Mouse (Mus musculus) limb, embryonic 13.5 days (tissue): ENCODE measurements around the gene Usp25. TPM values are rescaled to one million over a fixed set of nuclear protein-coding genes. Genes with fewer than 3 reads are reported as not detected.

Experiments used
- ATAC-seq: fragments of 200-750 bp; cut with Nextera tagmentation; 2 replicates; pipeline ENCODE4 v1.8.0; 2017; ENCODE audit warnings: low read depth, moderate number of reproducible peaks, moderate TSS enrichment; ENCODE audit not compliant: low FRiP score
- H3K27ac ChIP-seq: fragments of 300-500 bp; sonication (generic); 2 replicates; pipeline ENCODE4 v1.5.1; 2015; ENCODE audit warnings: inconsistent platforms, mild to moderate bottlenecking, moderate library complexity
- H3K27me3 ChIP-seq: fragments of 300-500 bp; sonication (generic); 2 replicates; pipeline ENCODE4 v1.6.1; 2015; ENCODE audit warnings: mild to moderate bottlenecking, inconsistent platforms
- H3K36me3 ChIP-seq: fragments of 300-500 bp; sonication (generic); 2 replicates; pipeline ENCODE4 v1.6.1; 2015; ENCODE audit warnings: inconsistent platforms, mild to moderate bottlenecking, moderate library complexity
- H3K4me1 ChIP-seq: fragments of 300-500 bp; sonication (generic); 2 replicates; pipeline ENCODE4 v1.6.1; 2015; ENCODE audit warnings: inconsistent platforms
- H3K4me2 ChIP-seq: fragments of 300-500 bp; sonication (generic); replicated peaks from 2 replicates; pipeline ENCODE4 v1.6.1; 2015; ENCODE audit warnings: inconsistent platforms, mild to moderate bottlenecking, moderate library complexity
- H3K4me3 ChIP-seq: fragments of 300-500 bp; sonication (generic); 2 replicates; pipeline ENCODE4 v1.5.1; 2015; ENCODE audit warnings: moderate library complexity, mild to moderate bottlenecking, inconsistent platforms
- H3K9ac ChIP-seq: fragments of 300-500 bp; sonication (generic); 2 replicates; pipeline ENCODE4 v1.6.1; 2015; ENCODE audit warnings: mild to moderate bottlenecking, inconsistent platforms
- H3K9me3 ChIP-seq: fragments of 300-500 bp; sonication (generic); 2 replicates; pipeline ENCODE4 v1.6.1; 2016; ENCODE audit warnings: inconsistent platforms
- WGBS: fragments of 180-500 bp; shearing (Covaris S2); methylation state at CpG from one replicate; pipeline ENCODE4 v1.1.7; 2015; 5-methylcytosine and 5-hydroxymethylcytosine counted together
- polyA plus RNA-seq: library from polyadenylated mRNA; unstranded; fragments of >200 nt; fragmentation: Nextera tagmentation; extraction: Ambion mirVana; gene quantifications from 2 replicates; pipeline ENCODE4 v1.2.1, GENCODE M21; 2015

Gene Usp25
- polyA plus RNA-seq, 1 experiment from 2014 or later = 16.4 TPM

DNA sequence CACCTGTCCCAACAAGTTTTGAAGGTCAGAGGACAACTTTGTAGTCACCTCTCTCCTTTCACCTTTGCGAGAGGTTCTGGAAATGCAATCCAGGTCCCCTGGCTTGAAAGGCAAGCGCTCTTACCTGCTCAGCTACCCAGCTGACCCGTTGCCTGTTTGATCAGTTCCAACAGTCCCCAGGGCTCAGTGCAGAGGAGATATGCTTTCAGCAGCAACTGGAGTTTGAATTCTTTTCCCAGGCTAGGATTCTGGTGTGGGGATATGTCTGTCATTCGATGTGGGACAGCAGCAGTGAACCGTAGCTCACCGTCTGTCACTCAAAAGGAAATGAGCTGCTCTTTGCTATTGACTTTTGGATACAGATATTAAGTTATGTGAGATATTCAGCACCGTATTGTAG lies 4.4 kb downstream of the Usp25 start:
- Histone ChIP-seq H3K27me3 (no peaks in the 10 kb centered on the region), H3K9ac (no peak overlapping the region), H3K9me3 (no peaks in the 10 kb centered on the region), H3K4me3 (no peak overlapping the region), H3K4me2 (no peak overlapping the region), H3K4me1 (peaks cover 31% of the 10 kb centered on the region), H3K36me3 (no peaks in the 10 kb centered on the region), H3K27ac (no peak overlapping the region)
- ATAC-seq = no peak
- WGBS = 76% methylated on average over 7 of the region's 7 CpGs

DNA sequence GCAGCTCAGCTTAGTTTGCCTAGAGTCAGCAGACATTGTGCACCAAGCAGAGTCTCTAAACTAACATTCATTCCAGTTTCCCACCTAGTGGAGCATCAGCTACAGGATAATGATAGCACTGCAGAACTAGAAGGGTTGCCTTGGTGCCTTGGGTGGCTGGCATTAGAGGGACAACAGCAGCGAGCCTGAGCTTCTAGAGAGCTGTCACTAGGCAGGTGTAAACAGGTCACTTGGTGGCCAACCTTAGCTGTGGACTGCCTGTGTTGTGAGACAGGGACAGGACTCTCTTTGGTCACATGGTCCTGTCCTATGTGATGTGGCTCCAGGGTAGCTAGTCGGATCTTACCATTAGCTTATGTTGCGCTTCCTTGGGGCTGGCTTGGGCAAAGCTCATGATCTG lies 6.7 kb downstream of the Usp25 start:
- Histone ChIP-seq H3K9me3 (peaks cover 10% of the 10 kb centered on the region), H3K36me3 (peaks cover 16% of the 10 kb centered on the region), H3K4me3 (no peak overlapping the region), H3K4me1 (peaks cover 25% of the 10 kb centered on the region), H3K9ac (no peak overlapping the region), H3K27ac (no peak overlapping the region), H3K27me3 (no peaks in the 10 kb centered on the region), H3K4me2 (no peak overlapping the region)
- no peak for ATAC-seq
- WGBS = 61% methylated on average over 3 of the region's 3 CpGs

- Histone ChIP-seq H3K27me3 (no peaks in the 10 kb centered on the region), H3K9ac (no peak overlapping the region), H3K27ac (no peak overlapping the region), H3K36me3 (peaks cover 22% of the 10 kb centered on the region), H3K4me1 (peaks cover 22% of the 10 kb centered on the region), H3K4me3 (no peak overlapping the region), H3K4me2 (no peak overlapping the region), H3K9me3 (peaks cover 12% of the 10 kb centered on the region)
- ATAC-seq = no peak
- 91% methylated on average over 7 of the region's 7 CpGs for whole genome bisulfite sequencing
These were observed 10.3 kb downstream of the Usp25 start for GRCm38 (mm10) chr16:77023627-77024379.

DNA sequence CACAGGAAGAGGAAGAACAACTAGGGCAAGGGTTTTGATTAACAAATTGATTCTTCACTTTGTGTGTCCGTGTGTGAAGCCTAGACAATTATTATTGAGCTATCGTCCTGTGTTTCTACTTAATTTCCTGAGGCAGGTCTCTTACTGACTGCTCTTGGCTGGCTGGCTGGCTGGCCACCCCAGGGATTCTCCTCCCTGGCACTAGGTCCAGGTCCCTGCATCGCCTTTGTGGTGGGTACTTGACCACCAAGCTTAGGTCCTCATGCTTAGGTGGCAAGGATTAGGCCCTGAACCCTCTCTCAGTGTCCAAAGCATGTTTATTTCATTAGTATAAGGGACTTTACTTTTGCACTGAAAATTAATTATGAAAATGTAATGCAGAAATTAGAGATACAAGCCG lies 12.6 kb downstream of the Usp25 start:
- 95% methylated on average over 4 of the region's 4 CpGs for WGBS
- no peak for ATAC-seq

DNA sequence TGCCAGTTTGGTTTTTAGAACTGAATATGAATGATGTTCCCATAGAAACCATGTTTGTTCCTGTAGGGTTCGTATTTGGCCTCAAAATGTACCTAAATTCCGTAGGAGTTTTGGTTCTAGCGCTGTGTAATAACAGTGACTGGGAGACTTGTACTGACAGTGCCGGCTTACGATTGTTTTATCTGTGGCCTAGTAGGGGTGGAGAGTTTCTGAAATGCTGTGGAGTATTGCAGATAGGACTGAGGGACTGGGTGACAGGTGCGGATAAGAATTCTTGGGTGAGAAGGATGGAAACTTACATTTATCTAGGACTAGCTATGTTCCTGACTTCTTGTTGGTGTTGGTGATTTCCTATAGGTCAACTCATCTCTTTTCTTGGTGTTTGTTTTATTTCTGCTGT lies 13.4 kb downstream of the Usp25 start:
- peaks cover 12% of the 10 kb centered on the region for H3K9me3 ChIP-seq
- no peak overlapping the region for H3K27ac ChIP-seq
- ATAC-seq = no peak
- H3K4me3 ChIP-seq = no peak overlapping the region
- 91% methylated on average over 6 of the region's 6 CpGs for WGBS
- H3K4me1 ChIP-seq = peaks cover 32% of the 10 kb centered on the region
- no peak overlapping the region for H3K9ac ChIP-seq
- H3K36me3 ChIP-seq = peaks cover 22% of the 10 kb centered on the region
- H3K27me3 ChIP-seq = no peaks in the 10 kb centered on the region
- H3K4me2 ChIP-seq = no peak overlapping the region

More for the DNA sequence above, 12.6 kb downstream of the Usp25 start:
- Histone ChIP-seq H3K27me3 (no peaks in the 10 kb centered on the region), H3K27ac (no peak overlapping the region), H3K4me3 (no peak overlapping the region), H3K9me3 (peaks cover 12% of the 10 kb centered on the region), H3K4me2 (no peak overlapping the region), H3K36me3 (peaks cover 22% of the 10 kb centered on the region), H3K9ac (no peak overlapping the region), H3K4me1 (peaks cover 31% of the 10 kb centered on the region)

DNA sequence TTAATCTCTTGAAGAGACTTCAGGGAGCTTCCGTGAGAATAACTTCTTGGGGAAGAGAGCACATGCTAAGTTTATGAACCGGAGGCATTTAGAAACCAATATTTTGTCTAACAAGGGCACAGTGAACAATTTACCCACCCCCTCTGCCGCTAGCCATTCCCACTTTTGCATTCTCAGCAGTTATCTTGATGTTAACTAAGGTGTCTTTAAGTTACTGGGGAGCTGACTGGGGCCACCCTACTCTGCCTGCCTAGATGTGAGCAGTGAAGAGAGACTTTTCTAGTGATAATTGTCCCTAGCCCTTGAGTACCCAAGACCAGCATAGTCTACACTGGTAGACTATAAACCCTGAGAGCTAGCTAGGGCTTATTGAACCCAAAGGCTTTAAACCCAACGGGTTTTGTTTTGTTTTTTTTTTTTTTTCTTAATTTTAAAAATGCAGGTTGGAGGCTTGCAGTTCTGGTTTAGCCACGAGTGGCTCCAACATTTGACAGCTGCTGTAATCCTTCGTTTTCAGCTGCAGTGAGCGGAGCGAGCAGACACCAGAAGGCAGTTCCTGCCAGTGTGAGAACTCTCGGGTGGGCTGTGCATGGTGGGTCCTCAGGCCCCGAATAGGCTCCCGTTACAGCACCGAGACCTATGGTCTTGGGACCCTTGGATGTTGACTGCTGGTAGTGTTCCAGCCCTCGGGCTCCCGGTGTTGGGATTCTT lies 14.6 kb downstream of the Usp25 start:
- Histone ChIP-seq H3K4me1 (peaks cover 32% of the 10 kb centered on the region), H3K9me3 (peaks cover 12% of the 10 kb centered on the region), H3K4me2 (peak overlapping the region; percentile 30; the same call in 1 of the 2 replicates), H3K9ac (no peak overlapping the region; the same call in 1 of the 2 replicates), H3K27ac (no peak overlapping the region), H3K36me3 (peaks cover 22% of the 10 kb centered on the region), H3K27me3 (no peaks in the 10 kb centered on the region), H3K4me3 (no peak overlapping the region)
- WGBS = 71% methylated on average over 14 of the region's 14 CpGs
- peak; percentile 59; the same call in 1 of the 2 replicates for ATAC-seq

GRCm38 (mm10) chr16:77028687-77029417 lies 15.3 kb downstream of the Usp25 start:
- peak overlapping the region; percentile 2; the same call in 1 of the 2 replicates for H3K9ac ChIP-seq
- no peak overlapping the region for H3K4me3 ChIP-seq
- peak; percentile 61; the same call in 1 of the 2 replicates for ATAC-seq
- no peak overlapping the region for H3K27ac ChIP-seq
- H3K4me1 ChIP-seq = peaks cover 32% of the 10 kb centered on the region
- no peaks in the 10 kb centered on the region for H3K27me3 ChIP-seq
- peak overlapping the region; percentile 30; the same call in 1 of the 2 replicates for H3K4me2 ChIP-seq
- 60% methylated on average over 10 of the region's 10 CpGs for WGBS
- peaks cover 12% of the 10 kb centered on the region for H3K9me3 ChIP-seq
- peaks cover 20% of the 10 kb centered on the region for H3K36me3 ChIP-seq

DNA sequence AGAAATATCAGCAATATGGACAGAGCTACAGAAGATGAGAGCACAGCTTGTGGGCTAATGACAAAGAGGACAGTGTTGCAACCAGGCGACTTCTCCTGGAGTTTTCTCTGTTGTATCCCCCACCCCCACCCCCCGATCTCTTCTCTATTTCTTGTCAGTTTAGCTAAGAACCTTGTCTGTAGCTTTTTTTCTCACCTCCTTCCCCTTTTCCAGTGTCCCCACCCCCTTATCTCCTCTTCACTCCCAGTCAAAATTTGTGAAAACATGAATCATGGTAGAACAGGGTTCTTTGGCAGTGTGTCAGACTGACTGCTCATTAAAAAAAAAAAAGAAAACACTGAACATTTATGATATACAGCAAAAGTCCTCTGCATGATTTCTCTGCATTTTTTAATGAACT lies 16.9 kb downstream of the Usp25 start:
- H3K9me3 ChIP-seq = no peaks in the 10 kb centered on the region
- no peak overlapping the region for H3K4me2 ChIP-seq
- no peak overlapping the region for H3K27ac ChIP-seq
- no peak overlapping the region for H3K9ac ChIP-seq
- peaks cover 32% of the 10 kb centered on the region for H3K4me1 ChIP-seq
- H3K36me3 ChIP-seq = peaks cover 10% of the 10 kb centered on the region; the same call in 1 of the 2 replicates
- no peak overlapping the region for H3K4me3 ChIP-seq
- H3K27me3 ChIP-seq = no peaks in the 10 kb centered on the region
- WGBS = 84% methylated on average over 2 of the region's 2 CpGs
- no peak for ATAC-seq

GRCm38 (mm10) chr16:77034329-77034728 lies 20.8 kb downstream of the Usp25 start:
- no peak overlapping the region for H3K4me2 ChIP-seq
- 88% methylated on average over 5 of the region's 5 CpGs for WGBS
- no peak overlapping the region for H3K4me3 ChIP-seq
- no peak for ATAC-seq
- H3K36me3 ChIP-seq = peaks cover 24% of the 10 kb centered on the region
- peaks cover 16% of the 10 kb centered on the region for H3K4me1 ChIP-seq
- no peak overlapping the region for H3K27ac ChIP-seq
- H3K9me3 ChIP-seq = no peaks in the 10 kb centered on the region
- H3K27me3 ChIP-seq = no peaks in the 10 kb centered on the region
- no peak overlapping the region for H3K9ac ChIP-seq

GRCm38 (mm10) chr16:77034751-77035150 lies 21.2 kb downstream of the Usp25 start:
- WGBS = 84% methylated on average over 8 of the region's 8 CpGs
- H3K4me1 ChIP-seq = peaks cover 14% of the 10 kb centered on the region
- ATAC-seq = no peak

DNA sequence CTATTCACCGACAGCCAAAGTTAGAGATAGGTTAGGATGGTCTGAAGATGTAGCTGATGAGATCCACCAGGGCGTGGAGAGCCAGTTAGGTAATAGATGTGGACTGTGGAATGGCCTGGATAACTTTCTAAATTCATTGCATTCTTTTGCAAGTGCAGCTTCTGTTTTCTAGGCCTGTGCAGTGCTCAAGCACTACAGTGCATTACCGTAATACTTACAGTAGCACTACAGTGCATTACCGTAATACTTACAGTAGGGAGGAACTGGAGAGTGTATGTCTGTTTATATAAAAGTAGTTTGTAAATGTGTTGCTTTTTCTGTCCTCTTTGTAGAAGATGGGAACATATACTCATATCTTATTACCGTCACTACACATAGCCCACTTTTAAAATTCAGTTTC lies 28.1 kb downstream of the Usp25 start:
- Histone ChIP-seq H3K4me1 (no peaks in the 10 kb centered on the region), H3K36me3 (peaks cover 18% of the 10 kb centered on the region), H3K4me3 (no peak overlapping the region), H3K27ac (no peak overlapping the region), H3K9ac (no peak overlapping the region), H3K9me3 (no peaks in the 10 kb centered on the region), H3K4me2 (no peak overlapping the region), H3K27me3 (no peaks in the 10 kb centered on the region)
- ATAC-seq = no peak
- 80% methylated on average over 5 of the region's 5 CpGs for WGBS

More at GRCm38 (mm10) chr16:77034751-77035150, 21.2 kb downstream of the Usp25 start:
- H3K4me2 ChIP-seq = no peak overlapping the region
- H3K36me3 ChIP-seq = peaks cover 24% of the 10 kb centered on the region
- no peak overlapping the region for H3K4me3 ChIP-seq
- no peaks in the 10 kb centered on the region for H3K27me3 ChIP-seq
- no peak overlapping the region for H3K9ac ChIP-seq
- no peaks in the 10 kb centered on the region for H3K9me3 ChIP-seq
- no peak overlapping the region for H3K27ac ChIP-seq

GRCm38 (mm10) chr16:77043499-77043898 lies 30.0 kb downstream of the Usp25 start:
- no peak overlapping the region for H3K4me3 ChIP-seq
- H3K9me3 ChIP-seq = no peaks in the 10 kb centered on the region
- H3K4me1 ChIP-seq = no peaks in the 10 kb centered on the region
- no peak overlapping the region for H3K4me2 ChIP-seq
- no peaks in the 10 kb centered on the region for H3K27me3 ChIP-seq
- no peak for ATAC-seq
- H3K36me3 ChIP-seq = peaks cover 10% of the 10 kb centered on the region
- H3K9ac ChIP-seq = no peak overlapping the region
- 81% methylated on average over 5 of the region's 5 CpGs for WGBS
- no peak overlapping the region for H3K27ac ChIP-seq
